In genomic region chr5:75221610-75222009, GRCm38 (mm10) we compare ENCODE assay signal across 21 mouse cellular contexts.
"Had no signal": no experiment of that assay in that cellular context is flagged by ENCODE, and none has a peak within 500 bp of the region (broad histone marks: within the 10 kb centered on the region; RNA-seq: fewer than 3 reads in every experiment).

No protein-coding gene starts in this region.

- H3K4me1 ChIP-seq: limb, embryonic 13.5 days; liver, embryonic 12.5 days; liver, embryonic 15.5 days; lung, embryonic 15.5 days had no signal

- H3K9me3 ChIP-seq: limb, embryonic 10.5 days; limb, embryonic 13.5 days; liver, embryonic 12.5 days; liver, embryonic 15.5 days; lung, embryonic 15.5 days; midbrain, embryonic 12.5 days; midbrain, embryonic 15.5 days; neural tube, embryonic 12.5 days; neural tube, embryonic 15.5 days had no signal

- H3K4me2 ChIP-seq: limb, embryonic 13.5 days; liver, embryonic 12.5 days; liver, embryonic 15.5 days; lung, embryonic 15.5 days; midbrain, embryonic 12.5 days; midbrain, embryonic 15.5 days; neural tube, embryonic 12.5 days; neural tube, embryonic 15.5 days had no signal

- H3K27ac ChIP-seq: limb, embryonic 10.5 days; limb, embryonic 13.5 days; liver, embryonic 12.5 days; liver, embryonic 15.5 days; lung, embryonic 15.5 days; midbrain, embryonic 15.5 days; neural tube, embryonic 12.5 days; neural tube, embryonic 15.5 days; stomach, postnatal 0 days had no signal

- H3K4me3 ChIP-seq: limb, embryonic 10.5 days; limb, embryonic 13.5 days; liver, embryonic 12.5 days; liver, embryonic 15.5 days; lung, embryonic 15.5 days; midbrain, embryonic 12.5 days; midbrain, embryonic 15.5 days; neural tube, embryonic 12.5 days; neural tube, embryonic 15.5 days had no signal

- DNase-seq: kidney, adult 9 months; kidney, postnatal 14 days; kidney, postnatal 4 days; layer of hippocampus, adult 9-11 months; liver; lung, adult 18-20 months; right cerebral cortex, adult 18-20 months; right cerebral cortex, postnatal 14 days; right cerebral cortex, postnatal 4 days; thymus, adult 18-20 months; thymus, postnatal 36 days had no signal

- H3K27me3 ChIP-seq: limb, embryonic 13.5 days; liver, embryonic 12.5 days; liver, embryonic 15.5 days; lung, embryonic 15.5 days; midbrain, embryonic 15.5 days; neural tube, embryonic 12.5 days; neural tube, embryonic 15.5 days had no signal

- H3K9ac ChIP-seq: limb, embryonic 13.5 days; liver, embryonic 12.5 days; liver, embryonic 15.5 days; lung, embryonic 15.5 days; midbrain, embryonic 12.5 days; midbrain, embryonic 15.5 days; neural tube, embryonic 12.5 days; neural tube, embryonic 15.5 days had no signal

- H3K36me3 ChIP-seq: limb, embryonic 10.5 days; limb, embryonic 13.5 days; liver, embryonic 12.5 days; liver, embryonic 15.5 days; lung, embryonic 15.5 days; midbrain, embryonic 12.5 days; midbrain, embryonic 15.5 days; neural tube, embryonic 12.5 days; neural tube, embryonic 15.5 days had no signal

- ATAC-seq: liver, embryonic 12.5 days; midbrain, embryonic 15.5 days had no signal
